Mouse (Mus musculus) neutrophil, adult 59 days (primary cell): ENCODE results near the gene P3h1. TPM values are rescaled to one million over a fixed set of nuclear protein-coding genes. Genes with fewer than 3 reads are reported as not detected.

ENCODE experiments used
- total RNA-seq, 2 experiments: library from RNA; stranded (reverse); gene quantifications; 1 replicate in 1 of 2; 2 replicates in 1 of 2; pipeline ENCODE4 v1.2.4; 2023

P3h1 gene
- 1 to 10 TPM; 2.7 to 3.0 TPM for total RNA-seq

GRCm38 (mm10) chr4:119232410-119233255 lies at the start of gene P3h1, which contains the start of gene AU022252:
P3h1 (plus strand) TSS chr4:119232915.
AU022252 (minus strand) TSS chr4:119232712.

GRCm38 (mm10) chr4:119189864-119190263 lies 42.9 kb upstream of the P3h1 start, which contains the start of gene Ermap:
Ermap (minus strand) TSS chr4:119190011.

GRCm38 (mm10) chr4:119194909-119195581 lies 37.7 kb upstream of the P3h1 start, which contains the start of gene Svbp:
Svbp (plus strand) TSS chr4:119195306.

GRCm38 (mm10) chr4:119218169-119218568 lies 14.5 kb upstream of the P3h1 start, which contains the start of gene Tmem269:
Tmem269 (minus strand) TSS chr4:119218217.

GRCm38 (mm10) chr4:119255351-119255750 lies 22.6 kb downstream of the P3h1 start, which contains the start of gene Cldn19:
Cldn19 (plus strand) TSS chr4:119255414.

GRCm38 (mm10) chr4:119294415-119295133 lies 61.9 kb downstream of the P3h1 start, which contains the start of gene Ybx1:
Ybx1 (minus strand) TSS chr4:119294604.

Other genes starting within 250 kb of the P3h1 start
- gene Slc2a1, start 124.2 kb upstream of the P3h1 start, total RNA-seq = 10 to 100 TPM; 30.0 to 30.1 TPM
- gene Zfp691, start 58.7 kb upstream of the P3h1 start, total RNA-seq = 1 to 10 TPM; 3.9 to 6.7 TPM
- 10 to 100 TPM; 15.2 to 36.4 TPM for gene Ermap, start 42.9 kb upstream of the P3h1 start, total RNA-seq
- gene Svbp, start 37.6 kb upstream of the P3h1 start, total RNA-seq = 10 to 100 TPM; 11.8 to 13.4 TPM
- gene Tmem269, start 14.7 kb upstream of the P3h1 start, total RNA-seq = not detected
- gene AU022252, start 203 bp upstream of the P3h1 start, total RNA-seq = 1 to 10 TPM; 3.3 to 3.5 TPM
- gene Cldn19, start 22.5 kb downstream of the P3h1 start, total RNA-seq = not detected
- 100 to 1,000 TPM; 299 to 332 TPM for gene Ybx1, start 61.7 kb downstream of the P3h1 start, total RNA-seq
- gene Ppih, start 87.6 kb downstream of the P3h1 start, total RNA-seq = 10 to 100 TPM; 21.5 to 22.1 TPM
- not detected for gene Ccdc30, start 182.6 kb downstream of the P3h1 start, total RNA-seq
- 1 to 10 TPM in 1 of 2 experiments, under 1 TPM in 1; 0.89 to 1.6 TPM for gene Ppcs, start 189.5 kb downstream of the P3h1 start, total RNA-seq
- not detected for gene Zmynd12, start 189.9 kb downstream of the P3h1 start, total RNA-seq